Mouse (Mus musculus) ovary, adult 18-20 months (tissue): ENCODE measurements around the gene Zfp820.
"Not testable (repeated sequence)": the region's sequence is repeated elsewhere in the genome, so short reads cannot be mapped to it uniquely, and the experiment has no call there.

Experiments
- DNase-seq: peaks from one replicate; pipeline ENCODE4 v3.0.0; 2022; ENCODE audit warnings: low spot score, mixed read lengths

Zfp820 gene

DNA sequence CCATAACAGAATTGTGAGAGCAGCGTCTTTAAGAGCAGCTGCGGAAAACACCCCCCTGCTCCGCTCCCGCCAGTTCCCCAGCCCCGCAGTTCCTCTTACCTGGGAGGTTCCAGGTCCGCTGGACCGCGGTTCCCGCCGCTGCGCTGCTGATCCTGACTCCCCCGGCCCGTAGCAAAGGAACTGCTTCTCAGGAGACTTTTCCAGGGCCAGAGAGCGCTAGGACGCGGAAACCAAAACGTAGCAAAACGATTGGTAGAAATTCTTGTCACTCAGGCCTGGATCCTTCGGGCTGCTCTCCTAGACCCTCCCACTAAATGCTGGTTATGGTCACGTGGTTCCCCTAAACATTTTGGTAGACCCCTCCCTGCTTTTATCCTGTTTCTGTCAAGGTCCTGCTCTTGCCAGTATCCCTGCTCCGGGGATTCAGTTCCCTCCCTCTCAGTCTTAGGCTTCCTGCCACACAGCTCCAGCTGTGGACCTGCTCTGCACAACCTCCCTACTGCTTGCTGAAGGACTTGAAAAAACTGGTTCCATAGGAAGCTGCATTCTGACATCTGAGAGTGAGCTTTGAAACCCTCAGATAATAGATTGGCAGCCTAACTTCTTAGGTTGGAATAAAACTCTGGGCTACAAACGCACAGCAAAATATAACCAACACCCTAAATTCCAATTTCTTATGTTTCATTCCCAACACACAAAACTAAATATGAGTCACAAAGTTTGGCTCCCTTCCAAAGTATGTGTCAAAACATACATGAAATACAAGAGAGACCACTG is at the start of gene Zfp820:
Zfp820 (minus strand) TSS at position 228 of the 777 bp plus-strand sequence.
- peak; percentile 64 for DNase-seq

DNA sequence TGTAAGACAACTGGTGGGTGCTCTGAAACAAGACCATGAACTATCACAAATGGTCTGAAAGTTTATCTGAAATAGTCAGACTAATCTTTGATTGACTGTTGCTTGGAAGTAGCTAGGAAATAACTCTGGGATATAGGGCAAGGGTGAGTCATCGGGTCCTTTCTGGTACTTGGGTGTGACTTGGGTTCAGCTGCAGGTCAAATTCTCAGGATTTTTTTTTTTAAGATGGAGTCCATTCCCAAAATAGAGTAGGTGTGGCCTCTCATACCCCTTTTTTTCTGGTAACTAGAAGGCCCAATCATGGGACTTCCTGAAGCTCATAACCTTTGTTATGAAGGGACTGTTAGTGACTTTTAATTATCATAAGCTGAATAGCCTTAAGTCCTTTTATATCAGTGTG is 25.7 kb upstream of the Zfp820 start:
- DNase-seq: no peak

DNA sequence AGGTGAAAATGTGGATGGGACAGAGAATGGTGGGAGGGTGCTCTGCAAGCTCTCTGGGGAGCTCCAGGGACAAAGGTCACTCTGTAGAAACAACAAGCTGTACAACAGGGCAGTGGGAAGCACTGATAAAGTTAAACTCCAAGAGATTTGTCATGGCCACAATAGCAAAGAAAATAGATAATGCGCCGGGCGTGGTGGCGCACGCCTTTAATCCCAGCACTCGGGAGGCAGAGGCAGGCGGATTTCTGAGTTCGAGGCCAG is 680 bp upstream of the Zfp820 start:
- DNase-seq: not testable (repeated sequence)

DNA sequence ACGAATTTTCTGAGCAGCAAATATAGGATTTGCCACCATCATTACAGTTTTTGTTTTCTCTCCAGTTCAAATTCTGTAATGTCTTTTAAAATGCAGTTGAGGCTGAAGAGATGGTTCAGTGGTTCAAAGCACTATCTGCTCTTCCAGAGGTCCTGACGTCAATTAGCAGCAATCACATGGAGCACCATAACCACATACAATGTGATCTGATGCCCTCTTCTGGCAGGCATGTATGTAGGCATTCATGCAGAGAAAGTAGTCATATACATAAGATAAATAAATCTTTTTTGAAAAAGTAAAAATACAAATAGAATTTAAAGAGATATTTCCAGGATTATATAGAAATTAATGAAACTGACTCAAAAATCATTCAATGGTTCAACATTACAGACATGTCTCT is 7.1 kb downstream of the Zfp820 start:
- no peak for DNase-seq

DNA sequence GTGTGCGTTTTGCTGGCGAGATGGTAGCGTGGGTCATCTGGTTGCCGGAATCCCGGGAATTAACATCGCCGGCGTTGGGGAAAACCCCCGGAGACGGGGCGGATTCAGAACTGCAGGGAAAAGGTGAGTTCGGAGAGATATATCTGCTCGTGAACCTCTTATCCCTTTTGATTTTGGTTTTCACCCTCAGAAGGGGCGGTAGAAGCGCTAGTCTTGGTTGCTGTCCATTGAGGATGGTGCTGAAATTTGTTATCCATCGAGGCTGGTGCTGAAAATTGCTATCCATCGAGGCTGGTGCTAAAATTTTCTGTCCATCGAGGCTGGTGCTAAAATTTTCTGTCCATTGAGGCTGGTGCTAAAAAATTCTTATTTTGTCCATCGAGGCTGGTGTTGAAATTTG is 44.2 kb downstream of the Zfp820 start:
- not testable (repeated sequence) for DNase-seq

DNA sequence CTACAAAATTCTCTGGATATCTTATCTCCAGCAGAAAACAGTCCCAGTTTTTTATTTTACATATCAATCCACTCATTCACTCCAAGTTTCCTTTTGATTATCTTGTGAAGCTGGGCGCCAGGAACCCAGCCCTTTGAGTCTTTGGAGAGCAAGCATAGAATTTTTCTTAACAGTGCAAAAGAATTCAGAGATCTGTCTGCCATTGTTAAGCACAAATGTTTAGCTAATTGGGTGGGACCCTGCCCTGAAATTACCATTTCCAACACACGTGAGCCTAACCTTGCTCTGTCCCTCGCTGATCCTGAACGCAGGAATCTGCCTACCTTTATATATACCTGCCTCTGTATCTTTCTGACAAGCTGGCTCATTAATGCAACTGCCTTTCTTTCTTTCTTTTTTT is 53.3 kb downstream of the Zfp820 start:
- DNase-seq: no peak

DNA sequence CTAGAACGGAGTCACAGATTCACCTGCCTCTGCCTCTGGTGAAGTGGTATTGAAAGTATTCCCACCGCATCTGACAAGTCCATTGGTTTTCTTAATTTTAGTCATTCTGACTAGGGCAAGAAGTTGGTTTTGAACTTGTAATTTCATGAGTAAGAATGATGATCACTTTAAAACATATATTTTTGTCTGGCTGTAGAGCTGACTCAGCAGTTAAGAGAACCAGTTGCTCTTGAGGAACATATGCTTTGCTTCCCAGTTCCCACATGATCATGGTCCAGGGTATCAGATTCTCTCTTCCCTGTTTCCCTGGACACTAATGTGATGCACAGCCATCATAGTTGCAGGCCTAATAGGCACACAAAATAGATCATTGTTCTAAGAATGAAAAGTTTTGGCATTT is 75.2 kb downstream of the Zfp820 start:
- no peak for DNase-seq
